In genomic region chr9:46845276-46845675, GRCm38 (mm10) we compare ENCODE assay signal across 13 mouse cellular contexts.
DNase-seq lines count a peak whose midpoint lies in the region; ATAC-seq and TF ChIP-seq lines count a peak whose summit lies in the region.
"Had no signal": no experiment of that assay in that cellular context is flagged by ENCODE, and none has a peak within 500 bp of the region (broad histone marks: within the 10 kb centered on the region; RNA-seq: fewer than 3 reads in every experiment).

No protein-coding gene starts in this region.

- DNase-seq in hindbrain, embryonic 14.5 days (ENCODE audit: low spot score), result peak; percentile 63
- DNase-seq in hindbrain, embryonic 11.5 days (ENCODE audit: low spot score), result no peak
- peak; percentile 41 for DNase-seq in MN1 (ENCODE audit: low spot score)
- peak; percentile 45 for DNase-seq in brain, adult 2 months (ENCODE audit: low read depth, low spot score)
- DNase-seq in left cerebral cortex, postnatal 14 days (ENCODE audit: low spot score in 2 of 2), result peak; percentile 40 to 47
- no peak for DNase-seq in T-cell, adult 2 months (ENCODE audit: low spot score)
- DNase-seq in gastrocnemius, adult 2 months, result no peak
- DNase-seq: adrenal gland, postnatal 36 days; lung, adult 18-20 months had no signal

- no peak overlapping the region for H3K4me2 ChIP-seq in hindbrain, embryonic 14.5 days (replicated peaks)
- H3K4me2 ChIP-seq in hindbrain, embryonic 11.5 days (replicated peaks; ENCODE audit: low read depth, low read length), result no peak overlapping the region
- H3K4me2 ChIP-seq: limb, embryonic 12.5 days; neural tube, embryonic 12.5 days; stomach, embryonic 15.5 days had no signal

- no peak overlapping the region for H3K4me3 ChIP-seq in hindbrain, embryonic 14.5 days (replicated peaks; ENCODE audit: low read length)
- no peak overlapping the region for H3K4me3 ChIP-seq in hindbrain, embryonic 11.5 days (ENCODE audit: low read depth, low read length)
- no peak overlapping the region for H3K4me3 ChIP-seq in gastrocnemius, adult 2 months
- H3K4me3 ChIP-seq: limb, embryonic 12.5 days; neural tube, embryonic 12.5 days; stomach, embryonic 15.5 days had no signal

- TF ChIP-seq CTCF in gastrocnemius, adult 2 months (IDR thresholded peaks at IDR 0.05), result no peak

- no peaks in the 10 kb centered on the region for H3K27me3 ChIP-seq in hindbrain, embryonic 14.5 days (ENCODE audit: control insufficient read depth, insufficient read depth, low read length)
- H3K27me3 ChIP-seq in hindbrain, embryonic 11.5 days (ENCODE audit: control insufficient read depth, insufficient read depth, low read length), result no peaks in the 10 kb centered on the region
- H3K27me3 ChIP-seq: neural tube, embryonic 12.5 days; stomach, embryonic 15.5 days had no signal

- no peaks in the 10 kb centered on the region for H3K9me3 ChIP-seq in hindbrain, embryonic 14.5 days (ENCODE audit: control insufficient read depth, low read length)
- H3K9me3 ChIP-seq in hindbrain, embryonic 11.5 days (ENCODE audit: control insufficient read depth, low read length), result no peaks in the 10 kb centered on the region
- H3K9me3 ChIP-seq: limb, embryonic 12.5 days; neural tube, embryonic 12.5 days; stomach, embryonic 15.5 days had no signal

- WGBS in hindbrain, embryonic 14.5 days, result 58% methylated on average over 3 of the region's 3 CpGs
- WGBS in hindbrain, embryonic 11.5 days, result 91% methylated on average over 3 of the region's 3 CpGs

- no peaks in the 10 kb centered on the region for H3K36me3 ChIP-seq in hindbrain, embryonic 14.5 days (replicated peaks; ENCODE audit: control insufficient read depth, insufficient read depth)
- no peaks in the 10 kb centered on the region for H3K36me3 ChIP-seq in hindbrain, embryonic 11.5 days (ENCODE audit: control insufficient read depth, insufficient read depth, low read length)
- H3K36me3 ChIP-seq: limb, embryonic 12.5 days; neural tube, embryonic 12.5 days; stomach, embryonic 15.5 days had no signal

- H3K27ac ChIP-seq in hindbrain, embryonic 14.5 days, result no peak overlapping the region
- H3K27ac ChIP-seq in hindbrain, embryonic 11.5 days (ENCODE audit: low read depth, low read length), result no peak overlapping the region
- H3K27ac ChIP-seq in gastrocnemius, adult 2 months, result no peak overlapping the region
- H3K27ac ChIP-seq: kidney, postnatal 0 days; limb, embryonic 12.5 days; neural tube, embryonic 12.5 days; stomach, embryonic 15.5 days had no signal

- ATAC-seq in hindbrain, embryonic 14.5 days (ENCODE audit: low FRiP score), result no peak; the same call in 1 of the 2 replicates
- ATAC-seq in hindbrain, embryonic 11.5 days (ENCODE audit: low FRiP score), result no peak

- H3K4me1 ChIP-seq in hindbrain, embryonic 14.5 days (replicated peaks; ENCODE audit: control insufficient read depth, insufficient read depth, low read length), result 0 out of 2 replicates have a peak, but pooled peaks cover 3% of the 10 kb centered on the region
- H3K4me1 ChIP-seq in hindbrain, embryonic 11.5 days (replicated peaks; ENCODE audit: control insufficient read depth, insufficient read depth, low read length), result no peaks in the 10 kb centered on the region
- H3K4me1 ChIP-seq: neural tube, embryonic 12.5 days; stomach, embryonic 15.5 days had no signal

- intact Hi-C loops in left cerebral cortex, postnatal 14 days (cut with DNase I), result no loop called here
- intact Hi-C loops in gastrocnemius, adult 2 months (cut with DNase I), result no loop called here

- H3K9ac ChIP-seq in hindbrain, embryonic 14.5 days, result no peak overlapping the region
- no peak overlapping the region for H3K9ac ChIP-seq in hindbrain, embryonic 11.5 days (ENCODE audit: low read depth, low read length)
- H3K9ac ChIP-seq: limb, embryonic 12.5 days; neural tube, embryonic 12.5 days; stomach, embryonic 15.5 days had no signal

Comparison
In these comparisons a context has a peak if more than half of its experiments do, and no peak if none do; other contexts are left out.
1. DNase-seq: peak in hindbrain, embryonic 14.5 days (single experiment), MN1 (single experiment), brain, adult 2 months (single experiment) and left cerebral cortex, postnatal 14 days (2 of 2); none in hindbrain, embryonic 11.5 days (single experiment), T-cell, adult 2 months (single experiment) and gastrocnemius, adult 2 months (single experiment).